Mouse (Mus musculus): ENCODE data around the gene Rpgrip1.

DNA sequence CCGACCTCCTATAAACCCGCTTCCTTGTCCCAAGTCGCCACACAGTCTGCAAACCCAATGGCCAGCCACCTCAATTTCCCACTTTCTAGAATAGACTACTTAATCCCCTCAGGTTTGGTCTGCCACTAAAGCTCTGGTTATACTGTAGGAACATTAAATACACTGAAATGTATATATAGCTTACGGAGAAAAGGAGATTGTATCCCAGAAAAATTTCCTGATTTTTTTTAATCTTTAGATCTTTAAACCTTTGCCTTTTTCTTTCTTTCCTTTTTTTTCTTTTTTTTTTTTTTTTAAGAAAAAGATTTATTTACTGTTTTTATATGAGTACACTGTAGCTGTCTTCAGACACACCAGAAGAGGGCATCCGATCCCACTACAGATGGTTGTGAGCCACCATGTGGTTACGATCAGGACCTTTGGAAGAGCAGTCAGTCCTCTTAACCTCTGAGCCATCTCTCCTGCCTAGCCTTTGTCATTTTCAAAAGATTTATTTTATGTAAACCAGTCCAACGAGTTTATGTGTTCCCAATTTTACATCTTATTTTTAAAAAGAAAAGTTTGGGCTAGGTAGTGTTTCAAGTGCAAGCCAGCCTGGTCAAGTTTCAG, 5.7 kb upstream of the Rpgrip1 start:
- TF ChIP-seq POLR2A (IDR thresholded peaks at IDR 0.05; ENCODE audit: low read depth, low read length): no peak
- TF ChIP-seq CTCF (IDR thresholded peaks at IDR 0.05; ENCODE audit: extremely low read depth, insufficient read length, insufficient replicate concordance, low read depth, low read length): no peak
